Mouse (Mus musculus) ES-E14 (cell line): ENCODE data around the gene Myl6b.

Experiments
- CHD2 ChIP-seq: IDR thresholded peaks from 2 replicates; pipeline ENCODE4 v1.6.1; 2014; ENCODE audit warnings: mild to moderate bottlenecking, low read depth, low read length, inconsistent platforms
- MAFK ChIP-seq: IDR thresholded peaks from 2 replicates; pipeline ENCODE4 v1.6.1; 2014; ENCODE audit warnings: mild to moderate bottlenecking, low read depth, low read length, inconsistent platforms; ENCODE audit not compliant: insufficient read depth
- ZC3H11A ChIP-seq: IDR thresholded peaks from 2 replicates; pipeline ENCODE4 v1.6.1; 2012; ENCODE audit warnings: low read depth, mild to moderate bottlenecking, inconsistent platforms, low read length, borderline replicate concordance

- TF ChIP-seq CHD2: no peak
- no peak for TF ChIP-seq ZC3H11A
- TF ChIP-seq MAFK: no peak
Measured at GRCm38 (mm10) chr10:128505974-128506373, 7.5 kb upstream of the Myl6b start.
